ENCODE assay signal across 16 mouse cellular contexts in the genomic region with DNA sequence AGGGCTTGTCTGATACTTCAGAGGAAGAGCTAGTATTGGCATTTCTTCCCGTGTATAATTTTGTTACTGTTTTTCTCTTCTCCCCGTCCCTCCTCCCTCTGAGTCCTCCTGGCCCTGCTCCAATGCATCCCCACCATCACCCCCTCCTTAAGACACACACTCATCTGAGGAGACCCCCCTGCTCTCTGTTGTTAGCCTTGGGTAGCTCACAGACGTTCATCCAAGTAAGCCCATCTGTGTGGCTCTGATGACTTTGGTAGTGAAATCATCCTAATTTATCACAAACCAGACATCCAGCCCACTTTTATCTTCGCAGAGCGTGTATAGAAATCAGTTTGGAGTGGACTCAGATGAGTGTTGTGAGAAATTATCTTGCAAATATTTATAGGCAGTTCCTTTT. TPM values are rescaled to one million over a fixed set of nuclear protein-coding genes. Genes with fewer than 3 reads are reported as not detected.
A peak's percentile ranks its signal among the peaks of the same experiment; 100 is the strongest.
DNase-seq lines count a peak whose midpoint lies in the region; ATAC-seq and TF ChIP-seq lines count a peak whose summit lies in the region.
"Had no signal": no experiment of that assay in that cellular context is flagged by ENCODE, and none has a peak within 500 bp of the region (broad histone marks: within the 10 kb centered on the region; RNA-seq: fewer than 3 reads in every experiment).

No protein-coding gene starts in this region.

- WGBS in lung, postnatal 0 days, result 29% methylated on average over 5 of the region's 5 CpGs
- 64% methylated on average over 5 of the region's 5 CpGs for WGBS in hindbrain, embryonic 12.5 days
- WGBS in hindbrain, postnatal 0 days, result 47% methylated on average over 5 of the region's 5 CpGs
- 63% methylated on average over 5 of the region's 5 CpGs for WGBS in midbrain, embryonic 16.5 days

- DNase-seq in lung, postnatal 0 days (ENCODE audit: low spot score), result peak; percentile 7
- DNase-seq in lung, postnatal 14 days, result no peak
- DNase-seq in hindbrain, postnatal 0 days (ENCODE audit: low spot score), result no peak
- DNase-seq in kidney, postnatal 10 days, result no peak
- DNase-seq in adrenal gland, postnatal 14 days, result no peak
- DNase-seq: adrenal gland, postnatal 36 days; cerebellum, postnatal 10 days; embryo, embryonic 11 days; gastrocnemius, postnatal 10 days; heart, postnatal 14 days; kidney, postnatal 25 days had no signal

- H3K27me3 ChIP-seq in lung, postnatal 0 days (replicated peaks; ENCODE audit: insufficient read depth, low read length), result peaks cover 19% of the 10 kb centered on the region; the same call in 1 of the 2 replicates
- H3K27me3 ChIP-seq in hindbrain, embryonic 12.5 days, result peaks cover 7% of the 10 kb centered on the region; the same call in 1 of the 2 replicates
- H3K27me3 ChIP-seq in hindbrain, postnatal 0 days (ENCODE audit: insufficient read depth, low read length), result peaks cover 6% of the 10 kb centered on the region
- H3K27me3 ChIP-seq in midbrain, embryonic 16.5 days (ENCODE audit: control insufficient read depth, insufficient read depth, low read depth, low read length), result no peaks in the 10 kb centered on the region

- no peak for TF ChIP-seq CTCF in lung, postnatal 0 days (IDR thresholded peaks at IDR 0.05)
- no peak for TF ChIP-seq CTCF in hindbrain, postnatal 0 days (IDR thresholded peaks at IDR 0.05; ENCODE audit: low read depth)

- no peak overlapping the region for H3K9ac ChIP-seq in lung, postnatal 0 days (replicated peaks; ENCODE audit: low read depth)
- H3K9ac ChIP-seq in hindbrain, embryonic 12.5 days, result no peak overlapping the region
- no peak overlapping the region for H3K9ac ChIP-seq in hindbrain, postnatal 0 days (replicated peaks; ENCODE audit: low read length)
- H3K9ac ChIP-seq in midbrain, embryonic 16.5 days (ENCODE audit: low read depth, low read length), result no peak overlapping the region

- H3K9me3 ChIP-seq in lung, postnatal 0 days (ENCODE audit: low read length), result no peaks in the 10 kb centered on the region
- no peaks in the 10 kb centered on the region for H3K9me3 ChIP-seq in hindbrain, embryonic 12.5 days (replicated peaks)
- H3K9me3 ChIP-seq in hindbrain, postnatal 0 days (ENCODE audit: low read length), result no peaks in the 10 kb centered on the region
- no peaks in the 10 kb centered on the region for H3K9me3 ChIP-seq in midbrain, embryonic 16.5 days (replicated peaks; ENCODE audit: control insufficient read depth, low read length, poor library complexity, severe bottlenecking)
- H3K9me3 ChIP-seq: megakaryocyte, embryonic 14.5 days had no signal

- no peak overlapping the region for H3K4me2 ChIP-seq in lung, postnatal 0 days (replicated peaks; ENCODE audit: low read depth, low read length)
- no peak overlapping the region for H3K4me2 ChIP-seq in hindbrain, embryonic 12.5 days (replicated peaks)
- H3K4me2 ChIP-seq in hindbrain, postnatal 0 days (ENCODE audit: low read depth, low read length), result no peak overlapping the region
- H3K4me2 ChIP-seq in midbrain, embryonic 16.5 days (ENCODE audit: low read length), result no peak overlapping the region

- H3K27ac ChIP-seq in lung, postnatal 0 days (ENCODE audit: low read length), result no peak overlapping the region
- H3K27ac ChIP-seq in hindbrain, embryonic 12.5 days, result peak overlapping the region; percentile 80
- H3K27ac ChIP-seq in hindbrain, postnatal 0 days, result 0 out of 2 replicates have a peak overlapping the region, but pooled peaks have one; percentile 15
- H3K27ac ChIP-seq in midbrain, embryonic 16.5 days (ENCODE audit: low read length), result peak overlapping the region; percentile 58

- peaks cover 3% of the 10 kb centered on the region; the same call in 1 of the 2 replicates for H3K4me1 ChIP-seq in lung, postnatal 0 days (ENCODE audit: insufficient read depth, low read depth, low read length)
- H3K4me1 ChIP-seq in hindbrain, embryonic 12.5 days, result peaks cover 43% of the 10 kb centered on the region
- no peaks in the 10 kb centered on the region for H3K4me1 ChIP-seq in hindbrain, postnatal 0 days (ENCODE audit: insufficient read depth, low read length)
- peaks cover 29% of the 10 kb centered on the region for H3K4me1 ChIP-seq in midbrain, embryonic 16.5 days (ENCODE audit: control insufficient read depth, insufficient read depth, low read length)

- no peak for TF ChIP-seq EP300 in lung, postnatal 0 days (IDR thresholded peaks at IDR 0.05)

- ATAC-seq in lung, postnatal 0 days, result no peak
- ATAC-seq in hindbrain, embryonic 12.5 days (ENCODE audit: low FRiP score), result no peak
- ATAC-seq in hindbrain, postnatal 0 days, result no peak
- ATAC-seq in midbrain, embryonic 16.5 days, result no peak
- ATAC-seq: CD4-positive, CD25-positive, alpha-beta regulatory T cell, adult 4 months; intestine, embryonic 16.5 days had no signal

- H3K36me3 ChIP-seq in lung, postnatal 0 days (ENCODE audit: insufficient read depth, low read length), result no peaks in the 10 kb centered on the region
- no peaks in the 10 kb centered on the region for H3K36me3 ChIP-seq in hindbrain, embryonic 12.5 days
- H3K36me3 ChIP-seq in hindbrain, postnatal 0 days (ENCODE audit: insufficient read depth, low read length), result no peaks in the 10 kb centered on the region
- no peaks in the 10 kb centered on the region for H3K36me3 ChIP-seq in midbrain, embryonic 16.5 days (ENCODE audit: control insufficient read depth, insufficient read depth, low read length)

- H3K4me3 ChIP-seq in lung, postnatal 0 days (ENCODE audit: low read depth, low read length), result no peak overlapping the region
- no peak overlapping the region for H3K4me3 ChIP-seq in hindbrain, embryonic 12.5 days
- H3K4me3 ChIP-seq in hindbrain, postnatal 0 days (ENCODE audit: low read length), result no peak overlapping the region
- H3K4me3 ChIP-seq in midbrain, embryonic 16.5 days (ENCODE audit: low read depth, low read length), result no peak overlapping the region
- H3K4me3 ChIP-seq: megakaryocyte, embryonic 14.5 days had no signal

RNA-seq across cellular contexts. Expression of a gene that starts 4.4 kb away (rescaled TPM):
- 8.2 and 10.7 TPM in 2 replicates for polyA plus RNA-seq in lung, postnatal 0 days (2015; fragmentation: Nextera tagmentation; extraction: Ambion mirVana)
- 56.8 and 64.7 TPM in 2 replicates for polyA plus RNA-seq in hindbrain, embryonic 12.5 days (2016; fragmentation: Nextera tagmentation; extraction: Ambion mirVana)
- total RNA-seq in hindbrain, postnatal 0 days (2014; rRNA removed), result 15.3 and 18.4 TPM in 2 replicates
- polyA plus RNA-seq in hindbrain, postnatal 0 days (2015; fragmentation: Nextera tagmentation; extraction: Ambion mirVana), result 9.9 and 14.9 TPM in 2 replicates
- 44.7 and 57.0 TPM in 2 replicates for polyA plus RNA-seq in midbrain, embryonic 16.5 days (2015; fragmentation: Nextera tagmentation; extraction: Ambion mirVana)
- 36.2 and 43.5 TPM in 2 replicates for total RNA-seq in adrenal gland, postnatal 14 days (2021)
